Mouse (Mus musculus): ENCODE data around the gene 4930451I11Rik. TPM values are rescaled to one million over a fixed set of nuclear protein-coding genes. Genes with fewer than 3 reads are reported as not detected.

The 4930451I11Rik gene
- polyA plus RNA-seq (2015; fragmentation: Illumina TruSeq; extraction: RNeasy Lipid Tissue Mini Kit (QIAGEN cat#74804); ENCODE audit: insufficient read depth, low read depth, low replicate concordance): not detected

GRCm38 (mm10) chr7:126831539-126831938, at the start of gene 4930451I11Rik:
4930451I11Rik (minus strand) TSS chr7:126831639.

GRCm38 (mm10) chr7:126862147-126862784, 30.8 kb upstream of the 4930451I11Rik start, which contains the start of gene Ino80e:
Ino80e (minus strand) TSS chr7:126862377.

GRCm38 (mm10) chr7:126861429-126862130, 30.1 kb upstream of the 4930451I11Rik start, which contains the start of gene Hirip3:
Hirip3 (plus strand) TSS chr7:126861972.

GRCm38 (mm10) chr7:126847116-126847420, 15.6 kb upstream of the 4930451I11Rik start, which contains the start of gene Doc2a:
Doc2a (plus strand) TSS chr7:126847416.

GRCm38 (mm10) chr7:126797411-126798126, 33.9 kb downstream of the 4930451I11Rik start, which contains the start of gene Fam57b:
Fam57b (plus strand) TSS chr7:126797668.

DNA sequence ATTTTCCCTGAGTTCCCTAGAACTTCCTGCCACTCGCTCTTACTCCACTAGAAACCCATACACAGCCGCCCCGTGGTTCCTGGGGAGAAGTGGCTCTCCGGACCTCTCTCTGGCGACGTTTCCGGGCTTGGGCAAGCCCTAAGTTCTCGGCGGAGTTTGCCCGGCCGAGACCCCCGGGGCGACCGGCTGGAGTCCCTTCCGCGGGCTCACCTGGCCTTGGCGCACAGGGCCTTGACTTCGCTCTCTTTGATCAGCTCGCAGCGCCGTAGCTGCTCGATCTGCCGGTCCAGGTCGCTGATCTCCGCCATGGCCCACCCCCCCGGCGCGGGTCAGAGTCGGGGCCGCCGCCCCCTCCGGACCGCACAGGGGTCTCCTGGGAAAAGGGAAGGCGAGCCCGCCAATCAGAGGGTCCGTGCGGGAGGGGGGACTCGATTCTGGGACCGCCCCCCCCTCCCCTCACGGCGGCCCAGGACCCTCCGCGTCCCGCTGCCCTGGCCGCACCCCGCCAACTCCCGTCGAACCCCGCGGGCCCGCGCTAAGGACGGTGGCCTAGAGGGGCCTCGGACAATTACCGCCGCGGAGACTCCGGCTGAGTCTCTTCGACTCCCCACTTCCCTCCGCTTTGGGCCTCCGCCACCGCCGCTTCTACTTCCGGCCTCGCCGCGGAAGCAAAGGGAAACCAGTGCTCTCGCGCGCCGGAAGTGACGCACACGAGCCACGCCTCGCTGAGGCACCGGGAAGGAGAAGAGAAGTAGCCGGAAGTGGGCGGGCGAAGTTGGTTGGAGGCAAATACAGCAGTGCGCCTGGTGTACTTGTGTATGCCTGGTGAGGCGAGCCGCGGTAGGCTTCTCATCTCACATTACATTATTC, 39.4 kb downstream of the 4930451I11Rik start, which contains the start of gene Ppp4c:
Ppp4c (minus strand) TSS at position 646 of the 870 bp plus-strand sequence.

GRCm38 (mm10) chr7:126780971-126781635, 50.3 kb downstream of the 4930451I11Rik start, which contains the start of gene Tbx6:
Tbx6 (plus strand) TSS chr7:126781483.

Other genes with a start within 250 kb of the 4930451I11Rik start
- gene Apobr, start 246.7 kb downstream of the 4930451I11Rik start, polyA plus RNA-seq (2015; fragmentation: Illumina TruSeq; extraction: RNeasy Lipid Tissue Mini Kit (QIAGEN cat#74804); ENCODE audit: insufficient read depth, low read depth, low replicate concordance): 1.6 TPM
- gene Cln3, start 245.8 kb downstream of the 4930451I11Rik start, polyA plus RNA-seq (2015; fragmentation: Illumina TruSeq; extraction: RNeasy Lipid Tissue Mini Kit (QIAGEN cat#74804); ENCODE audit: insufficient read depth, low read depth, low replicate concordance): 26.6 TPM
- gene Il27, start 236.7 kb downstream of the 4930451I11Rik start, polyA plus RNA-seq (2015; fragmentation: Illumina TruSeq; extraction: RNeasy Lipid Tissue Mini Kit (QIAGEN cat#74804); ENCODE audit: insufficient read depth, low read depth, low replicate concordance): not detected
- gene Nupr1, start 200.8 kb downstream of the 4930451I11Rik start, polyA plus RNA-seq (2015; fragmentation: Illumina TruSeq; extraction: RNeasy Lipid Tissue Mini Kit (QIAGEN cat#74804); ENCODE audit: insufficient read depth, low read depth, low replicate concordance): 3,774 TPM
- gene Sgf29, start 182.3 kb downstream of the 4930451I11Rik start, polyA plus RNA-seq (2015; fragmentation: Illumina TruSeq; extraction: RNeasy Lipid Tissue Mini Kit (QIAGEN cat#74804); ENCODE audit: insufficient read depth, low read depth, low replicate concordance): 23.8 TPM
- 32.4 TPM for gene Sult1a1, start 155.2 kb downstream of the 4930451I11Rik start, polyA plus RNA-seq (2015; fragmentation: Illumina TruSeq; extraction: RNeasy Lipid Tissue Mini Kit (QIAGEN cat#74804); ENCODE audit: insufficient read depth, low read depth, low replicate concordance)
- 43.5 TPM for gene Bola2, start 136.2 kb downstream of the 4930451I11Rik start, polyA plus RNA-seq (2015; fragmentation: Illumina TruSeq; extraction: RNeasy Lipid Tissue Mini Kit (QIAGEN cat#74804); ENCODE audit: insufficient read depth, low read depth, low replicate concordance)
- 3.1 TPM for gene Slx1b, start 135.9 kb downstream of the 4930451I11Rik start, polyA plus RNA-seq (2015; fragmentation: Illumina TruSeq; extraction: RNeasy Lipid Tissue Mini Kit (QIAGEN cat#74804); ENCODE audit: insufficient read depth, low read depth, low replicate concordance)
- 7.3 TPM for gene Coro1a, start 123.9 kb downstream of the 4930451I11Rik start, polyA plus RNA-seq (2015; fragmentation: Illumina TruSeq; extraction: RNeasy Lipid Tissue Mini Kit (QIAGEN cat#74804); ENCODE audit: insufficient read depth, low read depth, low replicate concordance)
- gene Mapk3, start 72.0 kb downstream of the 4930451I11Rik start, polyA plus RNA-seq (2015; fragmentation: Illumina TruSeq; extraction: RNeasy Lipid Tissue Mini Kit (QIAGEN cat#74804); ENCODE audit: insufficient read depth, low read depth, low replicate concordance): 50.5 TPM
- 2.5 TPM for gene Gdpd3, start 65.3 kb downstream of the 4930451I11Rik start, polyA plus RNA-seq (2015; fragmentation: Illumina TruSeq; extraction: RNeasy Lipid Tissue Mini Kit (QIAGEN cat#74804); ENCODE audit: insufficient read depth, low read depth, low replicate concordance)
- gene Ypel3, start 54.7 kb downstream of the 4930451I11Rik start, polyA plus RNA-seq (2015; fragmentation: Illumina TruSeq; extraction: RNeasy Lipid Tissue Mini Kit (QIAGEN cat#74804); ENCODE audit: insufficient read depth, low read depth, low replicate concordance): 86.3 TPM
- 1.9 TPM for gene Tbx6, start 50.2 kb downstream of the 4930451I11Rik start, polyA plus RNA-seq (2015; fragmentation: Illumina TruSeq; extraction: RNeasy Lipid Tissue Mini Kit (QIAGEN cat#74804); ENCODE audit: insufficient read depth, low read depth, low replicate concordance)
- gene Ppp4c, start 39.1 kb downstream of the 4930451I11Rik start, polyA plus RNA-seq (2015; fragmentation: Illumina TruSeq; extraction: RNeasy Lipid Tissue Mini Kit (QIAGEN cat#74804); ENCODE audit: insufficient read depth, low read depth, low replicate concordance): 30.4 TPM
- 3.8 TPM for gene Fam57b, start 34.0 kb downstream of the 4930451I11Rik start, polyA plus RNA-seq (2015; fragmentation: Illumina TruSeq; extraction: RNeasy Lipid Tissue Mini Kit (QIAGEN cat#74804); ENCODE audit: insufficient read depth, low read depth, low replicate concordance)
- not detected for gene Doc2a, start 15.8 kb upstream of the 4930451I11Rik start, polyA plus RNA-seq (2015; fragmentation: Illumina TruSeq; extraction: RNeasy Lipid Tissue Mini Kit (QIAGEN cat#74804); ENCODE audit: insufficient read depth, low read depth, low replicate concordance)
- 4.6 TPM for gene Hirip3, start 30.3 kb upstream of the 4930451I11Rik start, polyA plus RNA-seq (2015; fragmentation: Illumina TruSeq; extraction: RNeasy Lipid Tissue Mini Kit (QIAGEN cat#74804); ENCODE audit: insufficient read depth, low read depth, low replicate concordance)
- 12.9 TPM for gene Ino80e, start 30.7 kb upstream of the 4930451I11Rik start, polyA plus RNA-seq (2015; fragmentation: Illumina TruSeq; extraction: RNeasy Lipid Tissue Mini Kit (QIAGEN cat#74804); ENCODE audit: insufficient read depth, low read depth, low replicate concordance)
- gene Taok2, start 53.1 kb upstream of the 4930451I11Rik start, polyA plus RNA-seq (2015; fragmentation: Illumina TruSeq; extraction: RNeasy Lipid Tissue Mini Kit (QIAGEN cat#74804); ENCODE audit: insufficient read depth, low read depth, low replicate concordance): 31.1 TPM
- gene Tmem219, start 91.3 kb upstream of the 4930451I11Rik start, polyA plus RNA-seq (2015; fragmentation: Illumina TruSeq; extraction: RNeasy Lipid Tissue Mini Kit (QIAGEN cat#74804); ENCODE audit: insufficient read depth, low read depth, low replicate concordance): 29.4 TPM
- gene Kctd13, start 97.2 kb upstream of the 4930451I11Rik start, polyA plus RNA-seq (2015; fragmentation: Illumina TruSeq; extraction: RNeasy Lipid Tissue Mini Kit (QIAGEN cat#74804); ENCODE audit: insufficient read depth, low read depth, low replicate concordance): 3.6 TPM
- gene Asphd1, start 117.9 kb upstream of the 4930451I11Rik start, polyA plus RNA-seq (2015; fragmentation: Illumina TruSeq; extraction: RNeasy Lipid Tissue Mini Kit (QIAGEN cat#74804); ENCODE audit: insufficient read depth, low read depth, low replicate concordance): 3.6 TPM
- gene Sez6l2, start 118.9 kb upstream of the 4930451I11Rik start, polyA plus RNA-seq (2015; fragmentation: Illumina TruSeq; extraction: RNeasy Lipid Tissue Mini Kit (QIAGEN cat#74804); ENCODE audit: insufficient read depth, low read depth, low replicate concordance): 17.7 TPM
- gene Cdipt, start 144.3 kb upstream of the 4930451I11Rik start, polyA plus RNA-seq (2015; fragmentation: Illumina TruSeq; extraction: RNeasy Lipid Tissue Mini Kit (QIAGEN cat#74804); ENCODE audit: insufficient read depth, low read depth, low replicate concordance): 28.6 TPM
- 1.6 TPM for gene Cdiptos, start 144.5 kb upstream of the 4930451I11Rik start, polyA plus RNA-seq (2015; fragmentation: Illumina TruSeq; extraction: RNeasy Lipid Tissue Mini Kit (QIAGEN cat#74804); ENCODE audit: insufficient read depth, low read depth, low replicate concordance)
- gene Mvp, start 183.0 kb upstream of the 4930451I11Rik start, polyA plus RNA-seq (2015; fragmentation: Illumina TruSeq; extraction: RNeasy Lipid Tissue Mini Kit (QIAGEN cat#74804); ENCODE audit: insufficient read depth, low read depth, low replicate concordance): 10.7 TPM
- gene Pagr1b, start 184.8 kb upstream of the 4930451I11Rik start, polyA plus RNA-seq (2015; fragmentation: Illumina TruSeq; extraction: RNeasy Lipid Tissue Mini Kit (QIAGEN cat#74804); ENCODE audit: insufficient read depth, low read depth, low replicate concordance): not detected
- 17.2 TPM for gene Pagr1a, start 185.7 kb upstream of the 4930451I11Rik start, polyA plus RNA-seq (2015; fragmentation: Illumina TruSeq; extraction: RNeasy Lipid Tissue Mini Kit (QIAGEN cat#74804); ENCODE audit: insufficient read depth, low read depth, low replicate concordance)
- 3.3 TPM for gene Gm42742, start 189.5 kb upstream of the 4930451I11Rik start, polyA plus RNA-seq (2015; fragmentation: Illumina TruSeq; extraction: RNeasy Lipid Tissue Mini Kit (QIAGEN cat#74804); ENCODE audit: insufficient read depth, low read depth, low replicate concordance)
- gene Prrt2, start 189.6 kb upstream of the 4930451I11Rik start, polyA plus RNA-seq (2015; fragmentation: Illumina TruSeq; extraction: RNeasy Lipid Tissue Mini Kit (QIAGEN cat#74804); ENCODE audit: insufficient read depth, low read depth, low replicate concordance): 0.76 TPM
- 33.7 TPM for gene Maz, start 195.4 kb upstream of the 4930451I11Rik start, polyA plus RNA-seq (2015; fragmentation: Illumina TruSeq; extraction: RNeasy Lipid Tissue Mini Kit (QIAGEN cat#74804); ENCODE audit: insufficient read depth, low read depth, low replicate concordance)
- gene Kif22, start 210.8 kb upstream of the 4930451I11Rik start, polyA plus RNA-seq (2015; fragmentation: Illumina TruSeq; extraction: RNeasy Lipid Tissue Mini Kit (QIAGEN cat#74804); ENCODE audit: insufficient read depth, low read depth, low replicate concordance): 0.39 TPM